Mouse (Mus musculus) erythroblast, embryonic 14.5 days (primary cell): Measurements from ENCODE around the gene Abcg8.

Source experiments
- GATA1 ChIP-seq: IDR thresholded peaks from 2 replicates; pipeline ENCODE4 v1.6.1; 2012; ENCODE audit warnings: low read length, inconsistent platforms, mixed read lengths
- TAL1 ChIP-seq: IDR thresholded peaks from 3 replicates; pipeline ENCODE4 v1.6.1; 2012; ENCODE audit warnings: low read length, inconsistent platforms, mixed read lengths

- TF ChIP-seq TAL1 (no peak), GATA1 (no peak)
These were observed 19.9 kb upstream of the Abcg8 start for GRCm38 (mm10) chr17:84656205-84656604.
